Mouse (Mus musculus): Measurements from ENCODE around the gene Ubr2. TPM values are rescaled to one million over a fixed set of nuclear protein-coding genes. Genes with fewer than 3 reads are reported as not detected.

Ubr2 gene
- polyA plus RNA-seq, 1 experiment, result 31.2 TPM

- no peaks in the 10 kb centered on the region for H3K4me1 ChIP-seq (ENCODE audit: control insufficient read depth, insufficient read depth, low read length)
- DNase-seq, result no peak
- TF ChIP-seq POLR2A (IDR thresholded peaks at IDR 0.05; ENCODE audit: borderline replicate concordance, extremely low read depth, low read depth, low read length) (no peak), CTCF (IDR thresholded peaks at IDR 0.05; ENCODE audit: insufficient read depth, low read length) (no peak)
- WGBS, result 91% methylated on average over 8 of the region's 8 CpGs
- H3K4me3 ChIP-seq (replicated peaks; ENCODE audit: extremely low read depth, low read depth, low read length), result no peak overlapping the region
Measured at GRCm38 (mm10) chr17:46940461-46940860, 69.9 kb downstream of the Ubr2 start.

GRCm38 (mm10) chr17:46933557-46934348, 76.6 kb downstream of the Ubr2 start:
- Histone ChIP-seq H3K4me1 (ENCODE audit: control insufficient read depth, insufficient read depth, low read length) (no peaks in the 10 kb centered on the region), H3K4me3 (replicated peaks; ENCODE audit: extremely low read depth, low read depth, low read length) (no peak overlapping the region)
- DNase-seq, result peak; percentile 36
- TF ChIP-seq CTCF (IDR thresholded peaks at IDR 0.05; ENCODE audit: insufficient read depth, low read length), result peak; percentile 76
- no peak for TF ChIP-seq POLR2A (IDR thresholded peaks at IDR 0.05; ENCODE audit: borderline replicate concordance, extremely low read depth, low read depth, low read length)
- WGBS, result 81% methylated on average over 19 of the region's 19 CpGs

- 82% methylated on average over 5 of the region's 5 CpGs for WGBS
- no peaks in the 10 kb centered on the region for H3K4me1 ChIP-seq (ENCODE audit: control insufficient read depth, insufficient read depth, low read length)
- no peak overlapping the region for H3K4me3 ChIP-seq (replicated peaks; ENCODE audit: extremely low read depth, low read depth, low read length)
- DNase-seq, result no peak
- TF ChIP-seq CTCF (IDR thresholded peaks at IDR 0.05; ENCODE audit: insufficient read depth, low read length) (no peak), POLR2A (IDR thresholded peaks at IDR 0.05; ENCODE audit: borderline replicate concordance, extremely low read depth, low read depth, low read length) (no peak)
Measured at GRCm38 (mm10) chr17:46932961-46933360, 77.4 kb downstream of the Ubr2 start.

GRCm38 (mm10) chr17:46929897-46930296, 80.5 kb downstream of the Ubr2 start:
- TF ChIP-seq CTCF (IDR thresholded peaks at IDR 0.05; ENCODE audit: insufficient read depth, low read length) (no peak), POLR2A (IDR thresholded peaks at IDR 0.05; ENCODE audit: borderline replicate concordance, extremely low read depth, low read depth, low read length) (no peak)
- H3K4me3 ChIP-seq (replicated peaks; ENCODE audit: extremely low read depth, low read depth, low read length), result no peak overlapping the region
- no peaks in the 10 kb centered on the region for H3K4me1 ChIP-seq (ENCODE audit: control insufficient read depth, insufficient read depth, low read length)
- 85% methylated on average over 7 of the region's 7 CpGs for WGBS
- no peak for DNase-seq

- TF ChIP-seq POLR2A (IDR thresholded peaks at IDR 0.05; ENCODE audit: borderline replicate concordance, extremely low read depth, low read depth, low read length) (no peak), CTCF (IDR thresholded peaks at IDR 0.05; ENCODE audit: insufficient read depth, low read length) (no peak)
- Histone ChIP-seq H3K4me3 (replicated peaks; ENCODE audit: extremely low read depth, low read depth, low read length) (no peak overlapping the region), H3K4me1 (ENCODE audit: control insufficient read depth, insufficient read depth, low read length) (no peaks in the 10 kb centered on the region)
- DNase-seq, result no peak
- WGBS, result 81% methylated on average over 12 of the region's 12 CpGs
Measured at GRCm38 (mm10) chr17:46929277-46929676, 81.1 kb downstream of the Ubr2 start.

GRCm38 (mm10) chr17:46927781-46928180, 82.6 kb downstream of the Ubr2 start:
- no peaks in the 10 kb centered on the region for H3K4me1 ChIP-seq (ENCODE audit: control insufficient read depth, insufficient read depth, low read length)
- H3K4me3 ChIP-seq (replicated peaks; ENCODE audit: extremely low read depth, low read depth, low read length), result no peak overlapping the region
- 95% methylated on average over 5 of the region's 5 CpGs for WGBS
- TF ChIP-seq POLR2A (IDR thresholded peaks at IDR 0.05; ENCODE audit: borderline replicate concordance, extremely low read depth, low read depth, low read length), result no peak
- no peak for TF ChIP-seq CTCF (IDR thresholded peaks at IDR 0.05; ENCODE audit: insufficient read depth, low read length)
- DNase-seq, result no peak

GRCm38 (mm10) chr17:46926941-46927340, 83.4 kb downstream of the Ubr2 start:
- 63% methylated on average over 3 of the region's 3 CpGs for WGBS
- no peak overlapping the region for H3K4me3 ChIP-seq (replicated peaks; ENCODE audit: extremely low read depth, low read depth, low read length)
- no peaks in the 10 kb centered on the region for H3K4me1 ChIP-seq (ENCODE audit: control insufficient read depth, insufficient read depth, low read length)
- TF ChIP-seq POLR2A (IDR thresholded peaks at IDR 0.05; ENCODE audit: borderline replicate concordance, extremely low read depth, low read depth, low read length) (no peak), CTCF (IDR thresholded peaks at IDR 0.05; ENCODE audit: insufficient read depth, low read length) (no peak)
- DNase-seq, result no peak

- WGBS, result 63% methylated on average over 6 of the region's 6 CpGs
- no peak for TF ChIP-seq POLR2A (IDR thresholded peaks at IDR 0.05; ENCODE audit: borderline replicate concordance, extremely low read depth, low read depth, low read length)
- no peak for TF ChIP-seq CTCF (IDR thresholded peaks at IDR 0.05; ENCODE audit: insufficient read depth, low read length)
Measured at GRCm38 (mm10) chr17:46926192-46926591, 84.2 kb downstream of the Ubr2 start.

GRCm38 (mm10) chr17:46920855-46921254, 89.5 kb downstream of the Ubr2 start:
- no peaks in the 10 kb centered on the region for H3K4me1 ChIP-seq (ENCODE audit: control insufficient read depth, insufficient read depth, low read length)
- 52% methylated on average over 6 of the region's 6 CpGs for WGBS
- TF ChIP-seq CTCF (IDR thresholded peaks at IDR 0.05; ENCODE audit: insufficient read depth, low read length) (no peak), POLR2A (IDR thresholded peaks at IDR 0.05; ENCODE audit: borderline replicate concordance, extremely low read depth, low read depth, low read length) (no peak)
- no peak for DNase-seq
- no peak overlapping the region for H3K4me3 ChIP-seq (replicated peaks; ENCODE audit: extremely low read depth, low read depth, low read length)

More at GRCm38 (mm10) chr17:46926192-46926591, 84.2 kb downstream of the Ubr2 start:
- no peak for DNase-seq
- no peaks in the 10 kb centered on the region for H3K4me1 ChIP-seq (ENCODE audit: control insufficient read depth, insufficient read depth, low read length)
- no peak overlapping the region for H3K4me3 ChIP-seq (replicated peaks; ENCODE audit: extremely low read depth, low read depth, low read length)

GRCm38 (mm10) chr17:46918951-46919350, 91.4 kb downstream of the Ubr2 start:
- H3K4me1 ChIP-seq (ENCODE audit: control insufficient read depth, insufficient read depth, low read length), result no peaks in the 10 kb centered on the region
- no peak for DNase-seq
- no peak overlapping the region for H3K4me3 ChIP-seq (replicated peaks; ENCODE audit: extremely low read depth, low read depth, low read length)
- WGBS, result 20% methylated on average over 4 of the region's 4 CpGs
- TF ChIP-seq POLR2A (IDR thresholded peaks at IDR 0.05; ENCODE audit: borderline replicate concordance, extremely low read depth, low read depth, low read length), result no peak
- TF ChIP-seq CTCF (IDR thresholded peaks at IDR 0.05; ENCODE audit: insufficient read depth, low read length), result no peak
